Mouse (Mus musculus): Measurements from ENCODE around the gene Lrrfip2.
A peak's percentile ranks its signal among the peaks of the same experiment; 100 is the strongest.

Gene Lrrfip2

DNA sequence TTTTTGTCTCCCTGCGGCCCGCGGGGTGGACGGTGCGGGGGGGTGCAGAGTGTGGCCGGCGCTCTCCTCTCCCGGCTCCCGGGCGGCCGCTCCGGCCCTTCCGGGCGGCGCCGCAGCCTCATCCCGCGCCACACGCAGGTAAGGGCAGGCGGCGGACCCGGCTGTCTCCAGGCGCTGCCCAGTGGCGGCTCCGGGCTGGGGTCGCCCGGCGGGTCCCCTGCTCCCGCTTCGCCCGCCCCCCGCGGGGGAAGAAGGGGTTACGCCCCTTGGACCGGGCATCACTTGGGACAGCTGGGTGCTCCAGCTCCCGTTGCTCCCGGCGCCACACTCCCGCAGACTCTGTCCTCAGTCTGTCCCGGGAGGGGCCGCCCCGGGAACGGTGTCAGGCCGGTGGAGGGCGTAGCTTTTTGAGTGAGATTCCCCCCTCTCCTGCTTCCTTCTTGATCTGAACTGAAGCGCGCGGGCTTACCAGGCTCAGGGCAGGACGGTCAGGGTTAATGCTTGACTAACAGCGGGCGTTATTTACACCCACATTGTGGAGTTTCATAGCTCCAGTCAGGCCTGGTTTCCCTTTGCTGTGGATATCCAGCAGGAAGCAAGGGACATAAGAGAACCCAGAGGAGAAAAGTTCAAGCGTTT, 979 bp downstream of the Lrrfip2 start:
- peak in 1 of 2 experiments; percentile 35 for DNase-seq (ENCODE audit: low spot score in 2 of 2)

DNA sequence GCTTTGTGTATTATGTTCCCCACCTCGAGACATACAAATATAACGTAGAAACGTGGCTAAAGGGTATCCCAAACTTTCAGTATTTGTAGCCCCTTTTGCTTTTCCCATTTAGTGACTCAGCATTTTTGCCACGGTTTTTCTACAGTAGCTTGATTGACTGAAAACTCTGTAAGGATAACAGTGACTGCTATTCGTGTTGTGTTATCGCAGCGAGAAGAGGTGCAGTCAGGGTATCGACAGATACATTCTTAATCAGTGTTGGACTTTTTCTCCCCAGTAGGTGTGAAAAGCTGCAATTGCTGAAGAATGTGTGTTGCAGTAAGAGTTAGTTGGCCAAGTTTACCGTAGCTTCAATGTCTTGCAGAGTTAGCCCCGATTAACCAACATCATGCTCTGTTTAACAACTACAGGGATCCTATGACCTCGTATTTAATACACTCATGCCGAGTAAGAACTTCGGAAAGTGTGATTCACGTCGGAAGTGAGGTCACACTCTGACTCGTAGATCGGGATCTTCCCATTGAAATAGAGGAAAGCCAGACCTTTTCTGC, 1.6 kb downstream of the Lrrfip2 start:
- DNase-seq (ENCODE audit: low spot score in 2 of 2): no peak

DNA sequence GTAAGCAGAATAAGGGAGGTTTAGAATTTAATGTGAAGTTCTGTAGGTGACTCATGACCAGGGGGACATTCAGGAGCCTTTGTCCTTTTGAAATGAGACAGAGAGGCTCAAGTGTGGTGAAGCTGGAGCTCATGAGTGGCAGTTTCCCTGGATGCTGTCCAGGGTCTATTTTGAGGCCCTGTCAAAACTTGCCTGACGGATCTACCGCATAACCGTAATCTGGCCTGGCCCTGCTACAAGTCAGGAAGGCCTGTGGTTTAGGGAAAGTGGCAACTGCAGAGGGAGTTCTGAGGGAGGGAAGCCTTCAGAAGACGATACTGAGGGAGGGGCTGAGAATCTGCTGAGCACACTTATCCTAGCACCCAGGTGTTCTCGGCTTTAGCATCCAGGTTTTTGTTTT, 5.1 kb downstream of the Lrrfip2 start:
- DNase-seq (ENCODE audit: low spot score in 2 of 2): no peak

DNA sequence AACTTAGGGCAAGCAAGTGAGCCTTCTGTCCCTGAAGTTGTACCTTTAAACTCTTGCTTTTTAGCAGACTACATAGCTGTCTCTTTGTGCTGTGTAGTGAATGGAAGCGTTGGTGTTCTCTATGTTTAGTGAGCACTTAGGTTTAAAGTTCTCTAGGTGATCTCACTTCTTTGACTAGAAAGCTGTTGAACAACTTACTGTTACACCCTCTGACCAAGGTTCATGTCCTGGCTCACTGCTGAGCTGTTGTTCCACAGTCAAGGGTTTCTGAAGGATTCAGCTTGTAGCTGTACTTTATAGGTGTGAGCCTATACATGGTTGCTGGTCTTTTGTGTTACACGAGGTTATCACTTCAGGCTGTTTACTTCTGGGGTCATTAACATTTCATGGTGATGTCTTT, 5.9 kb downstream of the Lrrfip2 start:
- no peak for DNase-seq (ENCODE audit: low spot score in 2 of 2)

DNA sequence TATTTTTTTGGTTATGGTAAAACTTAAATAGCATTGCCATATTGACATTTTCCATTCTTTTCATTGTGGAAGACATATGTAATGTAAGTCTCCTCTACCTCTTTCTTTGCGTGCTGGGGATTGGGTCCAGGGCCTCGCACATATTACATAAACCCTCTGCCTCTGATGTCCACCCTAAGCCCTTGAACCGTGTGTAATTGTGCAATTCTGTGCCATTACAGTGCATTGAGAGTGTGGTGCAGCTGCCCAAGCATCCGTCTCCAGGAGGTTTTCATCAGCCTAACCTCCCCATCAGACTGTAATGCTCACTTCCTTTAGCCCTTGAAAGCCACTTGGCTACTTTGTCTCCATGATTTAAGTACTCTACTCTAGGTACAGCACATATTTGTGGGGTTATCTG, 7.0 kb downstream of the Lrrfip2 start:
- no peak for DNase-seq (ENCODE audit: low spot score in 2 of 2)

DNA sequence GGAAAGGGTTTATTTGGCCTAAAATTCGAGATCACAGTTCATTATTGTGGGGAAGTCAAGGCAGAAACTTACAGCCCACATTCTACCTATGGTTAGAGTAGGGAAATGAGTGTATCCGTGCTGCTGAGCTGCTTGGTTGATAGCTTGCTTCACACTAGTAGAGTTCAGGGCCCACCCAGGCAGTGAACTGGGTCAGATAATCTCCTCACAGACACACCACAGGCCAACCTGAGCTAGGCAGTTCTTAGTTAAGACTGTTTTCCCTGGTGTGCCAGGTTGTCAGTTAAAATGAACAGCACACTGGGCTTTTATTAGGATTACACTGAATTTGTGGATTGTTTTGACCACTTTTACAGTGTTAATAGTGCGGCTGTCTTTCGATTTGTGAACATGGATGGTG, 9.3 kb downstream of the Lrrfip2 start:
- DNase-seq (ENCODE audit: low spot score in 2 of 2): no peak

DNA sequence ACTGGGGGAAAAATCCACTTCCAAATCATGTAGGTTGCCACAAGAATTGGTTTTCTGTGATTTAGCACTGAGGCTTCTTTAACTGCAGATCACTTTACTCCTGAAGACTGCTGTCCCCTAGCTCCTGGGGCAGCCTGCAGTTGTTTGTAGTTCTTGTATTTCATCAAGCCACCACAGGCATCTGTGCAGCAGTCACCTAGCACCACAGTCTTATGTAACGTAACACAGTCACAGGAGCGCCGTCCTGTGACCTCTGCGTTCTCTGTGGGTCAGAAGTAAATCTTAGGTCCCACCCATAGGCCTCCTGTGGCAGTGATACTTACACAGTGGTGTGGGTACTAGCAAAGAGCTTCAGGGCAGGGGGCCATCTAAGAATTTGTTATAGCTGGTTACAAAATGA, 10.4 kb downstream of the Lrrfip2 start:
- no peak for DNase-seq (ENCODE audit: low spot score in 2 of 2)

DNA sequence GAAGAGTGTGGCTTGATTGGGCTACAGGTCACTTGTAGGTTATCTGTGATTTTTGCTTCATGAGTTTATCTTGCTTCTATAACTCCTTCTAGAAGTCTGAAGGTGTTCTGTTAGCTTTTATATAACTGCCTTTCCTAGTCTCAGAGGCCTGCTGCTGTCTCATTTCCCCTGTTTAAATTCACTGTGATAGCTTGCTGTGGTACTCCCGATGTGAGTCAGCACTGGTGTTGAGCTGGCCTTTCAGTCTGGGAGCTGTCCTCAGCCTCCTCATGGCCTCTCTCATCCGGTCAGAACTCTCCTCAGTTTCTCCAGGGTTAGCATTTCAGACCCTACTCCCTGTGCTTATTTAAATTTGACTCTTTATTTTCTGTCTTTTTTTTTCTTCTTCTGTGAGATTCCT, 12.7 kb downstream of the Lrrfip2 start:
- no peak for DNase-seq (ENCODE audit: low spot score in 2 of 2)

DNA sequence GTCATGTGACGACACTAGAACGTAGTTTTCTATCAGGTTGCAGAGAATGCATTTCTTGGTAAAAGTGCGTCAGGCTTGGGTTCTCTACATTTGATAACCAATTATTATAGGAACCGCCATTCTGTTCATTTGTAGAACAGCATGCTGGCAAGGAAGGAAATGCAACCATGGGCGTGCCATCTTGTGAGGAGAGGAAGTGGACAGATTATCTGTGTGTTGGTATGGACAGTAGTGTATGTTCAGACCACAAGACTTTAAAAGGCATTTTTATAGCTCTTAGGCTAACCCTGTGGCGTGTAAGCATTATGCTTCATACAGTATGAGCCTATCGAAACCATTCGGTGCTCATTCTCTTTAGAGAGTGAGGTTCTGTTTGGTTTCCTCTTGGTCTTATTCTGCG, 20.8 kb downstream of the Lrrfip2 start:
- no peak for DNase-seq (ENCODE audit: low spot score in 2 of 2)

DNA sequence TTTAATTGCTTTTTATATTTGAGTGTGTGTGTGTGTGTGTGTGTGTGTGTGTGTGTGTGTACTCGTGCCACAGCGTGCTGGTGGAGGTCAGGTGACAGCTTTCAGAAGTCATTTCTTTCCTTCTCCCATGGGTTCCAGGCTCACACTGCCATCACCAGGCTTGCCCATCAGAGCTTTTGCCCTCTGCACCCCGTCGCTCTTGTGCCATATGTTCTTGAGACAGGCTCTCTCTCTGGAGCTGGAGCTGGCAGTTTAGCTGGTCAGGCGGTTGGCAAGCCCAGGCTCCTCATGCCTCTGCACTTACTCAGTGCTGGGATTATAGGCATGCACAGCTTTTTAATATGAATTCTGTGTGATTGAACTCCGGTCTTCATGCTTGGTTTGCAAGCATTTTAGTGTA, 25.3 kb downstream of the Lrrfip2 start:
- no peak for DNase-seq (ENCODE audit: low spot score in 2 of 2)

DNA sequence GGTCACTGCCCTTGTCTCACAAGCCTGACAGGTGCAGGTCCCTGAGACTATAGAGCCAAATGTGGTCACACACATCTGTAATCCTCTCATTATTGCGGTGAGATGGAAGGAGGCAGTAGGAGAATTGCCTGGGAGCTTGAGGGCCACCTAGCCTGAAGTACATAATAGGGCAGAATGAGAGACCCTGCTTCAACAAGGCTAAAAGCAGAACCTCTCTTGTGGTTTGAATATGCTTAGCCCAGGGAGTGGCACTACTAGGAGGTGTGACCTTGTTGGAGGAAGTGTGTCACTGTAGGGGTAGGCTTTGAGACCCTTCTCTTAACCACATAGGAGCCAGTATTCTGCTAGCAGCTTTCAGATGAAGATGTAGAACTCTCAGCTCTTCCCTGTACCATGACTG, 26.0 kb downstream of the Lrrfip2 start:
- no peak for DNase-seq (ENCODE audit: low spot score in 2 of 2)

DNA sequence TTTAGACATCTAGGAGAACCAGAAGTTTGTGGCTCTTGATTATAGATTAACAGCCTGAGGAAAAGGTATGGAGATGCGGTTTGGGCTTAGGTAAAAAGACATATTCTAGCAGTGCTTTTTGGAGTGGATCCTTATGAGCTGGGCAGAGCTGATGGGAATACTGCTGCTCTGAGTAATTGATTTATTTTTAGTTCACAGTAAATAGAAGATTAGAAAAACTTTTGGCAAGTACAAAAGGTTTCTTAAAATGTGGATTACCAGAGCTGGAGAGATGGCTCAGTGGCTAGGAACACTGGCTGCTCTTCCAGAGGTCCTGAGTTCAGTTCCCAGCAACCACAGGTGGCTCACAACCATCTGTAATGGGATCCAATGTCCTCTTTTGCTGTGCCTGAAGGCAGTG, 27.3 kb downstream of the Lrrfip2 start:
- DNase-seq (ENCODE audit: low spot score in 2 of 2): no peak

DNA sequence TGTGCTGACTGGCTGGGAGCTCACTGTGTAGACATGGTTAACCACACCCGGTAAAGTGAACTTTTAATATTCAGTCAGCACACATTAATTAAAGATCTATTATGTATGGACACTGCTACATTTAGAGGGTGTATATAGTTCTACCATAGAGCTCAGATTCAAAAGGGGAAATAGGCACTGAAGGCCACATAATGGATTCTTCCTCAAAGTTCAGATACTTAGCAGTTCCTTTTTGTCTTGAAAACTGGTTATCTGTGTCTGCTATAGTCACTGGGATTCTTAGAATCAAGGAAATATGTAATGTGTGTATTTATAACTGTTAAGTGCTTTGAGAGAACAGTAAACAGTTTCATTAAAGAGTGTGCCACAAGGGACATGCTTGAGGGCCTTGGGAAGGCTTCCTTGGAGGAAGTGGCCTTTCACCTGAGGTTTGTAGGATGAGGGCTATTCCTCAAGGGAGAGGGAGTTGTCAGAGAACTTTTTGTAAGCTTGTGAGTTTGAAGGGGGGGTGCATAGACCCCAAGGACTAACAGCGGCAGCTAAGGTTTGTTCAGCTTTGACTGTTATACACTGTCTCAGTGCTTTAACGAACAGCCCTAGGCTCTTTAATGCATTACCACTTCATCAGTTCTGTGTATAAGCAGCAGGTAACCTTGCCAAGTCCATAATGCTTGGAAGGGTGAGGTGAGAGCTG, 28.3 kb downstream of the Lrrfip2 start:
- DNase-seq (ENCODE audit: low spot score in 2 of 2): no peak

DNA sequence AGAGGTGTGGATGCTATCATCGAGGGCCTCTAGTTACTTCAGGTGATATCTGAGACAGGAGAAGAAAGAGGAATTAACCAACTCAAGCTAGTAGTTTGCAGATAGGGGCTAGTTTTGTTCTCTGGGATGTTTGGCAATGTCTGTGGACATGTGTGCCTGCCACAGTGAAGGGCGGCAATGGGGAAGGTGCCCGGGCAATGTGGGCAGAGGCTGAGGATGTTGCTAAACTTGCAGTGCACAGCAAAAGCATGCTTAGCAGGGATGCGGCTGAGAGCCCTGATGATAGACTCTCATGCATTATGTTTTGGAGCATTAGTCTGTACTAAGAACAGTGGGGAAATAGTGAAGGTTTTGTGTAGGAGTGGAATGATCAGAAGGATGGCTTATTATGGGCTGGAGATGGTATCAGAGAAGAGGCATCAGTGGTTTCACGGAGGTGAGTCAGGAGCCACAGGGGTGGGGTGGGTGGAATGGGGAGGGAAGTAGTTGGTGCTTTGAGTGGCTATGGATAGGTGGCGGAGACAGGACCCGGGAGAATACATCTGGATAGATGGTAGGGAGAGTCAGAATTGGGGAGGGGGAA, 28.9 kb downstream of the Lrrfip2 start:
- no peak for DNase-seq (ENCODE audit: low spot score in 2 of 2)

DNA sequence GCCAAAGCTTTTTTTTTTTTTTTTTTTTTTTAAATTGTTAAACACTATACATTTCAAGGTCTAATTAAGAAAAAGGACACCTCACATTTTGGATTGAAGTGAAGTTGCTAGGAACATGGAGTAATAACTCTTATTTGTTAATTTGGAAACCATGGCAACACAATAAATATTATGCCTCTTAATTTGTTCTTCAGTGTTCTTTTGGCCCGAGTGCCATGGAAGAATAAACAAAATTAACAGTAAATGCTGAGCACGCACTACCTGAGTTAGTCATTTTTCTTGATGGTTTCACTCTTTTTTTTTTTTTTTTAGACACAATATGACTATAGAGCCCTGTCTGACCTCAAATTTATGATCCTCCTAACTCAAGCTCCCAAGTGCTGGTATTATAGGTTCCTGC, 30.6 kb downstream of the Lrrfip2 start:
- no peak for DNase-seq (ENCODE audit: low spot score in 2 of 2)

DNA sequence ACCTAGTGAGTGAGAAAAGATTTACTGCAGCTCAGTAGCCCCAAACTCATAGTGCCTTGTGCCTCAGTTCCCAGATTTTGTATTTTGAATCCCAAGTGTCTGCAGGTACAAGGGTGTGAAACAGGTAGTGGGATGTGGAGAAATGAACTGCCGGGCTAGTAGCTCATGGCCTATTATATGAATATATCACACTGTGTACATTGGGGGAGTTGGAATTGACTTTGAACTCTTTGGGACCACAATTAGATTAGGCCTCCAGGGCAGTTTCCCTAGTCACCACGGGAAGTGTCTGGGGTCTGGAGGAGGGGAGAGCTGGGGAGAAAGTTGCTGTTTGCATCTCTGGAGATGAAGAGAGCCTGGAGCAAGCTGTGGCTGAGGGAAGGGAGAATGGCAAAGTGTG, 31.0 kb downstream of the Lrrfip2 start:
- no peak for DNase-seq (ENCODE audit: low spot score in 2 of 2)

DNA sequence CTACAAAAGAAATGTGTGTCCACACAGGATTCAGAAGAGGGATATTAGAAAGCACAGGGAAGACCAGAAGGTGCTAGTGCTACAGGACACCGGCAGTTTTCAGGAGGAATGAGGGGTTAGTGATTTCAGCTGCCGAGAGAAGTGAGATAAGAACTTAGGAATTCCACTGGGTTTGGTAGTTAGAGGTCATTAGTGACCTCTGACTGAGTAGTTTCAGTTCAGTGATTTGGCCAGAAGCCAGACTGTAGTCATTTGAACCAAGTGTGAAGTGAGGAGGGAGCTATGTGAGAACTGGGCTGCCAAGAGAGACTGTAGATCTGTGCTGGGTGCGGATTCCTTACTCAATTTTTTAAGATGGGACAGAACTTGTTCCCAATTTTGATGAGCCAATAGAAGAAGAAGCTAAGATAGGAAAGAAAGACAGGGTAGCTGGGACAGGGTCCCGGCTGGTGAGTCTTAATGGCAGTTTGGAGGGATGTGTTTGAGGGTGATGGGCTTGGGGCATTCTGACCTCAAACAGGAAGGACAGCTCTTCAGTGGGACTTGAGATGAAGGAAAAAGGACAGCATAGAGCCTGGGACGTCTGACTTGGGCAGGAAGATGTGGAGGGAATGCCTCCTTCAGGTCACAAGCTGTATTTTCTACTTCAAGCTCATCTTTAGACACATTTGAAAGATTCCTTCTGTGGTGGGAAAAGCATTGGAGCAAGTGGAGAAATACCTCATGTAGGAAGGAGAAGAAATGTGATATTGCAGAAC, 32.0 kb downstream of the Lrrfip2 start:
- no peak for DNase-seq (ENCODE audit: low spot score in 2 of 2)

DNA sequence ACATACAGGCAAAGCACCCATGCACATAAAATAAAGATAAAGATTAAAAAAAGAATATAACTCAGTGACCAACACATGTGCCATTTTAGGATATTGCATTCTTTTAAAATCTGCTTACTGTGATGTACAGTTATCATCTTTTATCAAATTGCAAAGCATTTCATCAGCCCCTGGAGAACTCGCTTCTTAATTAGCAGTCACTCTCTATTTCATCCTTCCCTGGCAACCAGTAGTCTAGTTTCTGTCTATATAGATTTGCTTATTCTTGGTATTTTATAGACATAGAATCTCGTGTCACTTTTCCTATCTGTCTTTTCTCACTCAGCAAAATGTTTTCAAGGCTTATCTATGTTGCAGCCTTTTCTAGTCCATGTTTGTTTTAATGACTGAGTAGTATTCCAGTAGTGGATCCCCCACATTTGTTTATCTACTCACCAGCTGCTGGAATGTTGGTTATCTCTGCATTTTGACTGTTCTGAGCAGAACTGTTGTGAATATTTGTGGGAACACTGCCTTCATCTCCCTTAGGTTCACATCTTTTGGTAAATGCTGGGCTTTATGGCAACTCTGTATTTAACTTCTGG, 35.0 kb downstream of the Lrrfip2 start:
- no peak for DNase-seq (ENCODE audit: low spot score in 2 of 2)

DNA sequence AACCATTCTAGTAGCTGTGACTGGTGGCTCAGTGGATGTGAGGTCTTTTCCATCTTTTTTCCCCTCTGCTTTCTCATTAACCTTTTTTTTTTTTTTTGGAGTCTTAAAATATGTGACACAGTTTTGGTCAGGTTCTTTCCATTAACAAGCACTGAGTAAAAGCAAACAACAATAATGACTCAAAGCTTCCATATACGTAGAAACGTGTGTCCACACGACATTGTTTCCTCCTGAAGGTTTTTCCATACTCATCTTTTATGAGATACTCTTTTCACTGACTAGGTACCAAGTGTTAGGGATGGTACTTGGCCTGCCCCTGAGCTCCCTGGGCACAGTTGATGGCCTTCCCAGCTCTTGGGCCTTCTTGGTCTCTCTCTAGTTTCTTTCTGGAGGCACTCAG, 35.6 kb downstream of the Lrrfip2 start:
- no peak for DNase-seq (ENCODE audit: low spot score in 2 of 2)

DNA sequence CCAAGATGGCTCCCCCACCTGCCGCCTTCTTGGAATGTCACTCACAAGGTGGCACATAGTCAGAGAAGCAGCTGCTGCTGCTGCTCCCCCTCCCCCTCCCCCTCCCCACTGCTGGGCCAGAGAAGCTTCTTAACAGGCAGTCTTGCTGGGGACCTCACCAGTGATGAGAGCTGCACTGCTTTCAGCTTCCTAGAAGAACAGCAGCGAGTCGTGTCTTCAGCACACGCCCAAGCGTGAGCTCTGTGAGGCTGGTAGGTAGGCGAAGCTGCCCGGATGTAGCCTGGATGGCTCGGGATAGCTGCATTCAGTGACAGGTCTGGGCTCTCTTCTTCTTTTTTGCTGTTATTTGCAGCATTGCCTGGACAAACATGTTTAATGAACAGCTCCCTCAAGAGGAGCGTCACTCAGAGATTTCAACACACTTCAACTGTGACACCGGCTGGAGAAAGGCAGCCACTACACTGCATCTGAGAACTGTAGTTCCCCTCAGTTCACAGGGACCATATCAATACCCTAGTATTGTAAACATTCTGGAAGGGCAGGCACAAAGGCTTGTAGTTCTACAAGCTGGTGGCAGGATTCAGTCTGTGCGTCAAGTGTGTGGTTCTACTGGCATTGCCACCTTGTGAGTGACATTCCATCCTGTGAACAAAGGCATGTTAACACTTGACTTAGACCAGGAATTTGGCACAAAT, 38.5 kb downstream of the Lrrfip2 start:
- DNase-seq (ENCODE audit: low spot score in 2 of 2): no peak

DNA sequence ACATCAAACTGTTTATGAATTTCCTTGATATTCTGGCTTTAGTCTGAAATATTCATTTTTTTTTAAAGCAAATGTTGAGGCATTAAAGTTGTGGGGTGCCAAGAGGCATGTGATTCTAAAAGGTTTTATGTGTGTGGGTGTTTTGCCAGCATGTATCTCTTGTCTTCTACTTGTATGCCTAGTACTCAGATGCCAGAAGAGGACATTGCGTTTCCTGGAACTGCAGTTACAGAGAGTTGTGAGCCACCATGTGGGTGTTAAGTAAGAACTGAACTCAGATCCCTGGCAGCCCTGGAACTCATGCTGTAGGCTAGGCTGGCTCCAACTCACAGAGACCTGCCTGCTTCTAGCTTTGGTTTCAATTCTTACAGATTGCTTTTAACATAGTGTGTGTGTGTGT, 42.2 kb downstream of the Lrrfip2 start:
- no peak for DNase-seq (ENCODE audit: low spot score in 2 of 2)

DNA sequence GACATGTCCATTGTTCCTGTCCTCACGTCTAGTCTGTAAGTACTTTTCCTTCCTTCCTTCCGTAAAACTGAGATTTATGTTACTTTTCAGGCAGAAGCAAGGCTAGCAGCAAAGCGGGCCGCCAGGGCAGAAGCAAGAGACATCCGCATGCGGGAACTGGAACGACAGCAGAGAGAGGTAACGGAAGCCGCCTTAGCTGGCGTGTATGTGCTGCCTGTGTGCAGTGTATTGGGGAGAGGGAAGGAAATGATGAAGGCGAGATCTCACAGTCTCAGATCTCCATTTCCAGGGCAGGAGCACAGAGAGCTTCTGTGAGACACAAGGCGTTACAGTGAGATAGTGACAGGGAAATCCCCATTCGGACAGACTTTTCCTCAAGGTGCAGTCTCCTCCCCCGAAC, 43.8 kb downstream of the Lrrfip2 start:
- no peak for DNase-seq (ENCODE audit: low spot score in 2 of 2)

Data from spleen, postnatal 14 days (tissue).